Mouse (Mus musculus): ENCODE results near the gene Astl.
A peak's percentile ranks its signal among the peaks of the same experiment; 100 is the strongest.

GRCm38 (mm10) chr2:127374131-127374530 is 35.7 kb downstream of the Astl start:
- TF ChIP-seq CTCF (IDR thresholded peaks at IDR 0.05; ENCODE audit: low read depth) (no peak), EP300 (IDR thresholded peaks at IDR 0.05; ENCODE audit: low read depth) (peak; percentile 60)
